Mouse (Mus musculus) ES-Bruce4 (cell line): ENCODE results near the gene Ttyh1.

Experiments used
- CTCF ChIP-seq: IDR thresholded peaks from one replicate; pipeline ENCODE4 v1.8.1; 2011; ENCODE audit warnings: low read depth, low read length
- EP300 ChIP-seq: IDR thresholded peaks from 2 replicates; pipeline ENCODE4 v1.6.1; 2011; ENCODE audit warnings: low read depth, low read length; ENCODE audit not compliant: insufficient read depth

GRCm38 (mm10) chr7:4081706-4082105, 37.5 kb upstream of the Ttyh1 start:
- TF ChIP-seq CTCF: no peak
- TF ChIP-seq EP300: no peak
